Mouse (Mus musculus): ENCODE data around the gene Upb1.
"Not testable (repeated sequence)": the region's sequence is repeated elsewhere in the genome, so short reads cannot be mapped to it uniquely, and the experiment has no call there.

Upb1 gene

GRCm38 (mm10) chr10:75400958-75401357 lies at the start of gene Upb1:
Upb1 (plus strand) TSS chr10:75401115.
- DNase-seq: no peak

DNA sequence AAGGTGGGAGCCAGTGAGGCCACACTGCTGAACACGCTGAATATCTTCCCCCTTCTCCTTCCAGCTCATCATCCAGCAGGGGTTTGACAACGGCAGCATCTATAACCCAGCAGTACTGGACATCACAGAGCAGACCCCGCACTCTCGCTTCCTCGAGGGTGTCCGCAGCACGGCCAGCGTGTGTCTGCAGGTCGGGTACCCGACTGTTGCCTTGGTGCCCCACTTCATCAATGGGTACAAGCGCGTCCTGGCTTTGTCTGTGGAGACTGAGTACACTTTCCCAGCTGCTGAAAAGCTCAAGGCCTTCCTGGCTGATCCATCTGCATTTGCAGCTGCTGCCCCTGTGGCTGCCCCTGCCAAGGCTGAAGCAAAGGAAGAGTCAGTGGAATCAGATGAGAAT lies 48.4 kb upstream of the Upb1 start:
- DNase-seq: no peak

DNA sequence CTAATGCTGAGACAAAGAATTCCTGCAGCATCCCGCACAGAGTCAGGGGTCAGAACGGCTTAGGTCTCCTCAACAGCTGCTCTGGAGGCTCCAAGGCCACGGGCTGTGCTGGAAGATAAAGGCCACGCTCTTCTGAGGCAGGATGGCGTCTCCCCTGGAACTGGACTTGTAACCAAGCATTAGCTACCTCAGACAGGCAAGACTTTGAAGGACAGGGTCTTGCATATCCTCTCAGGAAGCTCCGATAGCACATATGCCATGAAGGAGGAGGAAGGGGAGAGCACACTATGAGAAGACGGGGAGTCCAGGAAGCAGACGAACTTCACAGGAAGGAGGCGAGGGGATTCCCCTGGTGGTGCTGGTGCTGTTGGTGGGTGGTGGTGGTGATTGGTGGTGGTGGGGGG lies 47.1 kb upstream of the Upb1 start:
- not testable (repeated sequence) for DNase-seq

- DNase-seq: no peak
Observed at GRCm38 (mm10) chr10:75355341-75355740, 45.6 kb upstream of the Upb1 start.

DNA sequence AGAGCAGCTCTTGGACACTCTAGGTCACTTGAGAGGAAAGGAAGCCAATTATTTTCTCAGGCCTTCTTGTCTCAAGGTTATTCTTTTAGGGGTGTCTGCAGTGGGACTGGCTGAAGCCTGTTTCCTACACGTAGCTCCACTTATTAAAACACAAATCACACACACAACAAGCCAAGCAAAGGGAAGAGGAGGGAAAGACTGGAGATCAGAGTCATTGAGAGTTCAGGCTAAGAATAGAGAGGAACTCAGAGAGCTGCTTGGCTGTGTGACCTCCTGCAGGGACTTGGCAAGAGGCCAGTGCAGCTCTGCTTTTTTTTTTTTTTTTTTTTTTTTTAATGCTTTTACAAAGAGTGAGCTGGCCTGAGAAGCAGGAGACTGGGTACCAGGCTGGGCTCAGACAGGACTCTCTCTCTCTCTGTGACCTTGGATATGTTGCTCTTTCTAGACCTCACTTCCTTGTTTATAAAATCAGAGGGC lies 36.7 kb upstream of the Upb1 start:
- DNase-seq: peak; percentile 41

DNA sequence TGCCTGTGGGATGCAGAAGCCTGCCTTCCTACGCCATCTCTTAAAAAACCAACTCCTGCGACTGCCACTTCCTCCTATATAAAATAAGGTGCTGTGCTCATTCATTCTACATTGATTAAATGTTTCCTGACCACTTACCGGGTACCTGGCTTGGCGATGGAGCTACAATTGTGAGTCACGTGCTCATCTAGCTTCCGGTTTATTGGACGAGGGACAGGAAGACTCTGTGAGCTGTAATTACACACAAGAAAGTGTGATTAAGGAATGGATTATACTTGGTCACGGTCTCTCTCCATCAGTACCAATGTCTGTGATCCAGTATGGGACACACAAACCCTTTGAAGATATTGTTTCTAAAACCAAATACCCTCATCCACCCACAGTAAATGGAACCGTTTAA lies 36.1 kb upstream of the Upb1 start:
- DNase-seq: no peak

DNA sequence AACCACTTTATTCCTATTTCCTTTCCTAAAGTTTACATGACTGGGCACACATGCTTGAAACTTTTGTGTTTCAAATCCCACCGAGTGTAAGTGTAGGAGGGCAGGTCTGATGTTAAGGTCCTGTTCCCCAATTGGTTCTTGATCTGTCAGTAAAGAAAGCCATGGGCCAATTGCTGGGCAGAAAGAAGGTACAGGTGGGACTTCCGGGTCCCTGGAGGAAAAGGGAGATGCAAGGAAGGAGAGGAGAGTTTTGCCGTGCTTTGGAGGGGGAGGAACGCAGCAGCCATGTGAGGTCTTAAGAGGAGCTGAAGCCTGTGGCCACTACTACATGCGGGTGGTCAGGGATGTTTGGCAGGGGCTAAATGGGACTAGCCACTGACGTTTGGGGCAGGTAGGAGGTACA lies 35.7 kb upstream of the Upb1 start:
- no peak for DNase-seq

DNA sequence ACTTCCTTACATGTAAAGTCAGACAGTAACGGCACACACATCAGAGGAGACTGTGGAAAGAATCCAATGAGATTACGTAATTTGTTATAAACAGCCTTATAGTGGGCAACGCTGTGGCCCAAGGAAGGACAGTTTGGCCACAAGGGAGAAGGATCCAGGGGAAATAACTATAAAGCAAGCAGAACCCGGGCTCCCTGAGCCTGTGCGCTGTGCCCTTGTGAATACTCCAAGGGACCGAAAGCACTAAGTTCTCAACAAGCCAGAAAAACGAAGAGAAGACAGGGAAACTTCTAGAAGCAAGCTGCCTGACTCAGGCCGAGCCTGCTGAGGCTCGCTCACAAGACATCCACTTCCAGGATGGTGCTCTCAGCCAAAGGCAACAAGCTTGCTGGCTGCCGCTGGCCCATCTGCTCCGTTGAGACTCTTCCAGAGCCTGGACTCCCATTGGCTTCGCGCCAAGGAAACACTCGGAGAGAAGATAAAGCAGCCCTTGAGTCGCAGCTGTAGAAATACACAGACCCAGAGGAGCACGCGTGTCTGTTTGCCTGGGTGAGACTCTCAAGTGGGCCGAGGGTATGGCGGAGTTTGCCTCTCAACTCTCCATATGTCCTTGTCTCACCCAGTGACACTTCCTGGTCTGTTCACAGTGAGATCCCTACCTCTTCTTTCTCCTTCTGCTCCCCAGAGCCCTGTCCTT lies 27.1 kb upstream of the Upb1 start:
- DNase-seq: peak; percentile 9

GRCm38 (mm10) chr10:75378688-75379087 lies 22.2 kb upstream of the Upb1 start:
- DNase-seq: no peak

GRCm38 (mm10) chr10:75390156-75390555 lies 10.8 kb upstream of the Upb1 start:
- no peak for DNase-seq

- no peak for DNase-seq
Observed at GRCm38 (mm10) chr10:75390832-75391231, 10.1 kb upstream of the Upb1 start.

GRCm38 (mm10) chr10:75394796-75395195 lies 6.1 kb upstream of the Upb1 start:
- DNase-seq: no peak

GRCm38 (mm10) chr10:75396966-75397365 lies 3.9 kb upstream of the Upb1 start:
- DNase-seq: peak; percentile 15

GRCm38 (mm10) chr10:75405916-75406315 lies 5.0 kb downstream of the Upb1 start:
- no peak for DNase-seq

- peak; percentile 16 for DNase-seq
Observed at GRCm38 (mm10) chr10:75406755-75407154, 5.8 kb downstream of the Upb1 start.

DNA sequence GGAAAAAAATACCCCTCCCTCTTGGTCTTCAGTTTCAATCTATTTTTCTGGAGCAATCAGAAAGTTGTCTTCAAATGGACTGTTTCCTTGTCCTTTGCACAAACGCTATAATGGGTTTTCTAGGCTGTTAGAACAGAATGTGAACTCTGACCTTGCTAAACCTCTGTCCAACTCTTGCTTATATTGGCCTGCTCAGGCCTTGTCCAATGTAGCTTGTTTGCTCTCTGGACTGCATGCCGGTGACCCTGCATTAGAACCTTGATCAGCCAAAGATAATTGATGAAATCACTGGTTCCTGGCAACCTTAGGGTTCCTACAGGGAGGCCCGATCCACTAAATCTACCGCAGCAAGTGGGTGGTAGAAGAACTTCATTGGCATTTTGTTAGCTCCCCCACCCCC lies 6.8 kb downstream of the Upb1 start:
- DNase-seq: no peak

DNA sequence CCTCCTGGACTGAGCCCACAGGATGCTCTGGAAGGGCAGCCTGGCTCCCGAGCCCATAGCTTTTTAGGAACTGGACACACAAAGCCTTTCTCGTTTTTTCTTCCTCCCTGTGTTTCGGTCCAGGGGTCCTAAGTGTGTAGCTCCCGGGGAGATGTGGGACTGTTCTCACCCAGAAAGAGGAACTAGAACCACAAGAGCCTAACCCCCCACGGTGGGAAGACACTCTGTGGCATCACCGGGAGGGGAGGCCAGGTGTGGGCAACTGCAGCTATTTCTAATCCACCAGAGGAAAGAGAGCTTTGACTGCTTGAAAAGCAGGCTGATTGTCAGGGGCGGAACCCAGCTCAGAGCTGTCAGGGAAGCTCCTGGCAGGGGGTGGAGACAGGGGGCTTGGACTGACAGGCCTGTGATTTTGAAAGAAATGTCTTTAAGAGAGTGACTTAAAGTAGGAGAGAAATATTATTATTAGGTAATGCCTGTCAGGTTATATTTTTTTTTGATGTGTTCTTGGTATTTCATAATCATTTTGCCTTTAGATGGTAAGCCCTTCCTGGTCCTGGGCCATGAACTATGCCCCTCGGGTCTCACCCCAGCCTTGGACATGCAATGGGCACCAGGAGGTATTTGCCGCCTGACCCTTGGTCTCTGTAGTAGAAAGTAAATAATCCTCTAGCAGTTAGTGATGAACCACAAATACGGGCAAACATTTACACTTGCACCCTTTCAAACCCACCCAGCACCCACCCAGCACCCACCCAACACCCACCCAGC lies 10.6 kb downstream of the Upb1 start:
- DNase-seq: not testable (repeated sequence)

DNA sequence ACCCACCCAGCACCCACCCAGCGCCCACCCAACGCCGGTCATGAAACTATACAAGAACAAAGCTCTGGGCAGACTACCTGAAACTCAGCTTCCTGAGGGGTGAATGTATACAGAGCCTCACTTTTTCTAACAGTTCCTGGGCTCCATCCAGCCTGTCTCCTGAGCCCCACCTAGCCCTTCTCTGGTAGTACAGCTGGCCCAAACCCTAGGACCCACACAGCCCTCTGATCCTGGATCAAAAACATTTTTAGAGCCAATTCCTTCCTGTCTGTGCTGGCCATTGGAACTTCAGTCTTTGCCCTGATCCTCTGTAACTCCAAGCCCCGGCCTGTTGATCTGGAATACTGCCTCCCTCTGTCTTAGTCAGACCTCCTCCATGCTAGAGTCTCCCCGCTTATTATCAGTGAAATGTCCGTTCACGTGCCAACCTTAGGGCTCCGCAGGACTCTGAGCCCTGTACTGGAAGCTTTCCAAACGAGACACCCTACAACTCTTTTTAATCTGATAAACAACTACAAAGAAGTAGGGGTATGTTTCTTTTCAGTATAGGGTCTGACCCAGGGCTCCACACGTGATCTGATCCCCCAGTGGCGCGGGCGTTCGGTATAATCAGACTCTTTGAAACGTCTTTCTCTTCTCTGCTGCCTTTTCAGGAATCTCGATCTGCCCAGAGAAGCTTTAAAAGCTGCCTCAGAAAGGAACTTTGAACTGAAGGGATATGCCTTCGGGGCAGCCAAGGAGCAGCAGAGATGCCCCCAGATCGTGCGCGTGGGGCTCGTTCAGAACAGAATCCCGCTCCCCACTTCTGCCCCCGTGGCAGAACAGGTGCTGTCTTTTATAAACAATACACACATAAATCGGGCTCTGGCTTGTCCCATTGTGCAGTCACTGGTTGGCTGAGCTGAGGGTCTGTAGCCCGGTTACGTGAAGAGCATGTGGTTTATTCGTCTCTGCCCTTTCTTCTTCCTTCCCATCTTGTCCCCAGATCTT lies 11.5 kb downstream of the Upb1 start:
- no peak for DNase-seq

GRCm38 (mm10) chr10:75414925-75415324 lies 14.0 kb downstream of the Upb1 start:
- no peak for DNase-seq

DNA sequence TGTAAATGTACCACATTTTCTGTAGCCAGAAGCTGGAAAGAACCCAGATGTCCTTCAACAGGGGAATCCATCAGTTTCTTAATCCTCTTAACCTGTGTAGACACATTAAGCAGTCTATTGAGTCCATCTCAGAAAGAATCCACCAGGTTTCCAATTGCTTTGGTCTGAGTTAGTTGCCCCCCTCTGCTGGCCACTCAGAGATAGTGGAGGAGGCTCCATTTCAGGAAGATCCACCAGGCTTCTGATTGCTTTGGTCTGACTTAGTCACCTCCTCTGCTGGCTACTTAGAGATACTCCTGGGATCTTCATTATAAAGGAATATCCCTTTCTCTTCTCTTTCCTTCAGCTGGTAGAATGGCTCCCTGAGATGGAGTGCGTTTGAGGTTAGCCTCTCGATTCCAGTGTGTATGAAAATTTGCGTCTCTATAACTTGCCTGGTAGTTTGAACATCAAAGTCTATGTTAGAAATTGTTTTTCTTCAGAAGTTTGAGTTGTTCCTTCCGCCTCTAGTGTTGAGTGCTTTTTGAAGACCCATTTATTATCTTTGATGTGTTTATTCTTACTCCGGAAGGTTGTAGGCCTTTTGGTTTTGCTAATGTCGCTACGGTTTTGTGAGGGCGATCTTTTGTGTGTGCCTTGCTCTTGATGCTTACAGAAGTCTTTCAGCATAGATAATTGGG lies 16.6 kb downstream of the Upb1 start:
- no peak for DNase-seq

DNA sequence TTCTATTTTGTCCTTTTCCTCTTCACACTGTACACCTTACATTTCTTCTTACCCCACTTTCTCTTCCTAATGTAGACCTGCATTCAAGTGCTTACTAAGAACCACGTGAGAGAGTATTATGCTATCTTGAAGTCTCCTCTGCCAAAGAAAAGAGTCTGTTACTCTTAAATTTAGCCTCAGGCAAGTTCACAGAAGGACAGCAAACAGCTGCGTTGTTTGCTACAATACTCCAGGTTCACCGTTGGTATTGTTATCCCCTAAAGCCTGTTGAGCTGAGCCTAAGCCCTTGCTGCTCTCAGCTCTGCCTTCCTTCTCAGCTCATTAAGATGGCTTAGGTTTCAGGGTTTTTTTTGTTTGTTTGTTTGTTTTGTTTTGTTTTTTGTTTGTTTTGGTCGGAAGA lies 17.8 kb downstream of the Upb1 start:
- no peak for DNase-seq

DNA sequence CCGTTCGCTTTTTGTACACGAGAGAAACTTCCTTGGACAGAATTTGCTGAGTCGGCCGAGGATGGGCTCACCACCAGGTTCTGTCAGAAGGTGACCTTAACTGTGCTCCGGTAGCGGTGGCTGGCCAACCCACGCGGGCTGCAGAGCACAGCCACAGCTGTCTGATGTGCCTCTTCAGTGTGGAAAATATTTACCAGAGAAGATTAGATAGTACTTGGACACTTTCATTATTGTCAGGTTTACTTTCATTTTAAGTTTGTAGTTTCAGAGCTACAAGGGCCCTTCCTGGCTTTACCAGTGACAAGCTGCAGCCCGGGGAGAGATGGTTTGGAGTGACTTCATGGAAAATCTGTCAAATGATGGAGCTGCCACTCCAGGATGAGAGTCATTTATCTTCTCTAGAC lies 23.6 kb downstream of the Upb1 start:
- DNase-seq: no peak

All from right cerebral cortex, postnatal 4 days (tissue).